In the genomic region with DNA sequence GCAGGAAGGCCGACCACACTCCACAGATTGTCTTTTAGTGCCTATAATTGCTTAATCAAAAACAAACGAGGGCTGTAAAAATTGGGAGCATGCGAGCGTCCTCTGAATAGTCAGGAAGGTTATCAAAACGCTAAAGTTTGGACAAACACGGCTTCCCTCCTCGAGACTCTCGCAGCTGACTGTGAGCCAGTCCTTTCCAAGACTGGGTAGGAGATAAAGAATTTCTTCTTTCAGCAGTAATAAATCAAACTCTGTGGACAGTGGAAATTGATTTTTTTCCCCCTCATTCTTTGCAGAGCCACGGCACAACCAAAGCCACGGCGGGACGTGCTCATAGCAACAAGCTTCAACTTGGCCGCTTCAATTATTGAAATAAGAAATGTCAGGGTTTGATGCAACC, we compare ENCODE assay signal across 25 mouse cellular contexts.
DNase-seq lines count a peak whose midpoint lies in the region; ATAC-seq and TF ChIP-seq lines count a peak whose summit lies in the region.
"Had no signal": no experiment of that assay in that cellular context is flagged by ENCODE, and none has a peak within 500 bp of the region (broad histone marks: within the 10 kb centered on the region; RNA-seq: fewer than 3 reads in every experiment).

No protein-coding gene starts in this region.

- no peaks in the 10 kb centered on the region for H3K27me3 ChIP-seq in kidney, postnatal 0 days (ENCODE audit: insufficient read depth, low read length)
- no peaks in the 10 kb centered on the region for H3K27me3 ChIP-seq in midbrain, embryonic 14.5 days (ENCODE audit: control insufficient read depth, insufficient read depth, low read length)
- H3K27me3 ChIP-seq in midbrain, embryonic 13.5 days, result no peaks in the 10 kb centered on the region
- H3K27me3 ChIP-seq: embryonic facial prominence, embryonic 12.5 days; forebrain, embryonic 12.5 days; heart, embryonic 13.5 days; neural tube, embryonic 13.5 days had no signal

- no peak overlapping the region for H3K4me3 ChIP-seq in kidney, postnatal 0 days (replicated peaks; ENCODE audit: low read depth, low read length)
- H3K4me3 ChIP-seq in midbrain, embryonic 14.5 days (replicated peaks; ENCODE audit: low read depth, low read length), result no peak overlapping the region
- no peak overlapping the region for H3K4me3 ChIP-seq in midbrain, embryonic 13.5 days (replicated peaks)
- H3K4me3 ChIP-seq: embryonic facial prominence, embryonic 12.5 days; erythroblast, embryonic 14.5 days; forebrain, embryonic 12.5 days; heart, adult 2 months; heart, embryonic 13.5 days; left cerebral cortex, adult 2 months; neural tube, embryonic 13.5 days had no signal

- H3K4me2 ChIP-seq in kidney, postnatal 0 days (ENCODE audit: low read length), result no peak overlapping the region
- H3K4me2 ChIP-seq in midbrain, embryonic 14.5 days (ENCODE audit: low read length), result no peak overlapping the region
- no peak overlapping the region for H3K4me2 ChIP-seq in midbrain, embryonic 13.5 days (replicated peaks)
- H3K4me2 ChIP-seq: embryonic facial prominence, embryonic 12.5 days; forebrain, embryonic 12.5 days; heart, embryonic 13.5 days; midbrain, embryonic 11.5 days; neural tube, embryonic 13.5 days had no signal

- no peaks in the 10 kb centered on the region for H3K36me3 ChIP-seq in kidney, postnatal 0 days (ENCODE audit: insufficient read depth, low read length)
- no peaks in the 10 kb centered on the region for H3K36me3 ChIP-seq in midbrain, embryonic 14.5 days (ENCODE audit: control insufficient read depth, insufficient read depth, low read length)
- H3K36me3 ChIP-seq in midbrain, embryonic 13.5 days, result no peaks in the 10 kb centered on the region
- H3K36me3 ChIP-seq: embryonic facial prominence, embryonic 12.5 days; forebrain, embryonic 12.5 days; heart, embryonic 13.5 days; neural tube, embryonic 13.5 days had no signal

- peak; percentile 30 for DNase-seq in embryo, embryonic 11 days
- DNase-seq in embryo, embryonic 9.5 days (ENCODE audit: extremely low spot score), result no peak
- DNase-seq in kidney, postnatal 0 days (ENCODE audit: low spot score), result peak; percentile 57
- DNase-seq in kidney, adult 18-20 months, result no peak
- DNase-seq in midbrain, embryonic 14.5 days, result peak; percentile 39
- DNase-seq in forelimb bud, embryonic 11.5 days (ENCODE audit: low read depth, low spot score), result peak; percentile 6
- DNase-seq: adrenal gland, postnatal 10 days; cerebellum, adult 18-20 months; cerebellum, postnatal 25 days; gastrocnemius, postnatal 36 days; heart, adult 2 months; heart, postnatal 14 days; kidney, adult 2 months; layer of hippocampus, adult 9-11 months; thymus, adult 2 months; thymus, postnatal 4 days had no signal

- H3K9me3 ChIP-seq in kidney, postnatal 0 days (replicated peaks; ENCODE audit: low read length), result no peaks in the 10 kb centered on the region
- no peaks in the 10 kb centered on the region for H3K9me3 ChIP-seq in midbrain, embryonic 14.5 days (ENCODE audit: control insufficient read depth, low read length)
- H3K9me3 ChIP-seq in midbrain, embryonic 13.5 days, result 0 out of 2 replicates have a peak, but pooled peaks cover 2% of the 10 kb centered on the region
- H3K9me3 ChIP-seq: embryonic facial prominence, embryonic 12.5 days; forebrain, embryonic 12.5 days; heart, embryonic 13.5 days; neural tube, embryonic 13.5 days had no signal

- 30% methylated on average over 13 of the region's 13 CpGs for WGBS in kidney, postnatal 0 days
- WGBS in midbrain, embryonic 14.5 days, result 73% methylated on average over 13 of the region's 13 CpGs
- 79% methylated on average over 13 of the region's 13 CpGs for WGBS in midbrain, embryonic 13.5 days

- no peak for ATAC-seq in kidney, postnatal 0 days (replicated peaks; ENCODE audit: low FRiP score, low read depth)
- no peak for ATAC-seq in midbrain, embryonic 14.5 days (ENCODE audit: low FRiP score, low TSS enrichment)
- ATAC-seq in midbrain, embryonic 13.5 days, result no peak
- ATAC-seq: lung, postnatal 0 days had no signal

- TF ChIP-seq CTCF in kidney, postnatal 0 days (IDR thresholded peaks at IDR 0.05; ENCODE audit: low read depth), result no peak

- H3K9ac ChIP-seq in kidney, postnatal 0 days (ENCODE audit: low read depth, low read length), result no peak overlapping the region
- H3K9ac ChIP-seq in midbrain, embryonic 14.5 days (replicated peaks; ENCODE audit: low read length), result no peak overlapping the region
- no peak overlapping the region for H3K9ac ChIP-seq in midbrain, embryonic 13.5 days (replicated peaks)
- H3K9ac ChIP-seq: embryonic facial prominence, embryonic 12.5 days; forebrain, embryonic 12.5 days; heart, embryonic 13.5 days; neural tube, embryonic 13.5 days had no signal

- no peak overlapping the region for H3K27ac ChIP-seq in kidney, postnatal 0 days
- no peak overlapping the region for H3K27ac ChIP-seq in midbrain, embryonic 14.5 days (replicated peaks; ENCODE audit: low read depth, low read length)
- H3K27ac ChIP-seq in midbrain, embryonic 13.5 days, result no peak overlapping the region
- H3K27ac ChIP-seq: embryonic facial prominence, embryonic 12.5 days; forebrain, embryonic 12.5 days; heart, adult 2 months; heart, embryonic 13.5 days; left cerebral cortex, adult 2 months; neural tube, embryonic 13.5 days had no signal

- H3K4me1 ChIP-seq in kidney, postnatal 0 days (replicated peaks; ENCODE audit: insufficient read depth, low read length), result no peaks in the 10 kb centered on the region
- H3K4me1 ChIP-seq in midbrain, embryonic 14.5 days (ENCODE audit: control insufficient read depth, insufficient read depth, low read length), result 0 out of 2 replicates have a peak, but pooled peaks cover 6% of the 10 kb centered on the region
- peaks cover 5% of the 10 kb centered on the region; the same call in 1 of the 2 replicates for H3K4me1 ChIP-seq in midbrain, embryonic 13.5 days (replicated peaks)

Comparison
In these comparisons a context has a peak if more than half of its experiments do, and no peak if none do; other contexts are left out.
1. DNase-seq: peak in embryo, embryonic 11 days (single experiment), kidney, postnatal 0 days (single experiment), midbrain, embryonic 14.5 days (single experiment) and forelimb bud, embryonic 11.5 days (single experiment); none in embryo, embryonic 9.5 days (single experiment) and kidney, adult 18-20 months (single experiment).